Mouse (Mus musculus): ENCODE measurements at regions not wholly inside any gene's neighbourhood (a gene's known extent, or its start where the extent isn't known, plus 50 kb on each side); places are given as distances from the start of the nearest gene placed in this dataset.

DNA sequence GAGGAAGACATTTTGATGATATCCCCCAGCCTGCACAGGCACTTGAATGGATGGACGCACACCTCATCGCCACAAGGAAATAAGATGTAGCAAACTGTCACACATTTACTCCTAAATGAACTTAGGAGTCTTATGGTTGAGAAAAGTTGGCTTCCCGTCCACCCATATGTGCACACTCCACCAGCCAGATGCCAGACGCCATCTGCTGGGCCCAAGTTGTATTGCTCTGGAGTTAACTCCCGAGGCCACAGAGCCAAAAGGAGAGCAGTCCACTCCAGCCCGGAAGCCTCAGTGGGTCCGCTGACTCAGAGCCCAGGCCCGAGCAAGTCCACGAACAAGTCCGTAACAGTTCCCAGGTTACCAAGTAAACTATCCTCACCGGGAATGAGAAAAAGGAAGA lies 197.1 kb downstream of the Msrb3 start:
- H3K4me1 ChIP-seq (ENCODE audit: control insufficient read depth, insufficient read depth, low read length) = no peaks in the 10 kb centered on the region
- H3K27me3 ChIP-seq (replicated peaks; ENCODE audit: control insufficient read depth, insufficient read depth, low read length) = no peaks in the 10 kb centered on the region
- H3K9ac ChIP-seq (ENCODE audit: low read length) = no peak overlapping the region
- H3K4me2 ChIP-seq (ENCODE audit: low read length) = no peak overlapping the region
- DNase-seq (ENCODE audit: low spot score) (peak; percentile 81), ATAC-seq (peak; percentile 73; the same call in 1 of the 2 replicates)
- WGBS = 23% methylated on average over 11 of the region's 11 CpGs
- no peak overlapping the region for H3K4me3 ChIP-seq (ENCODE audit: low read depth, low read length)
- H3K36me3 ChIP-seq (ENCODE audit: control insufficient read depth, insufficient read depth, low read length) = no peaks in the 10 kb centered on the region
- no peaks in the 10 kb centered on the region for H3K9me3 ChIP-seq (replicated peaks; ENCODE audit: control insufficient read depth, low read length)
- H3K27ac ChIP-seq (ENCODE audit: low read depth, low read length) = no peak overlapping the region

GRCm38 (mm10) chr10:120697275-120697856 lies 201.5 kb downstream of the Msrb3 start:
- Histone ChIP-seq H3K4me1 (ENCODE audit: control insufficient read depth, insufficient read depth, low read length) (no peaks in the 10 kb centered on the region; the same call in 1 of the 2 replicates), H3K27me3 (replicated peaks; ENCODE audit: control insufficient read depth, insufficient read depth, low read length) (no peaks in the 10 kb centered on the region), H3K27ac (ENCODE audit: low read depth, low read length) (no peak overlapping the region), H3K4me3 (ENCODE audit: low read depth, low read length) (no peak overlapping the region), H3K9me3 (replicated peaks; ENCODE audit: control insufficient read depth, low read length) (no peaks in the 10 kb centered on the region), H3K9ac (ENCODE audit: low read length) (no peak overlapping the region), H3K36me3 (ENCODE audit: control insufficient read depth, insufficient read depth, low read length) (no peaks in the 10 kb centered on the region), H3K4me2 (ENCODE audit: low read length) (no peak overlapping the region)
- no peak for ATAC-seq
- WGBS = 23% methylated on average over 16 of the region's 16 CpGs
- no peak for DNase-seq (ENCODE audit: low spot score)

DNA sequence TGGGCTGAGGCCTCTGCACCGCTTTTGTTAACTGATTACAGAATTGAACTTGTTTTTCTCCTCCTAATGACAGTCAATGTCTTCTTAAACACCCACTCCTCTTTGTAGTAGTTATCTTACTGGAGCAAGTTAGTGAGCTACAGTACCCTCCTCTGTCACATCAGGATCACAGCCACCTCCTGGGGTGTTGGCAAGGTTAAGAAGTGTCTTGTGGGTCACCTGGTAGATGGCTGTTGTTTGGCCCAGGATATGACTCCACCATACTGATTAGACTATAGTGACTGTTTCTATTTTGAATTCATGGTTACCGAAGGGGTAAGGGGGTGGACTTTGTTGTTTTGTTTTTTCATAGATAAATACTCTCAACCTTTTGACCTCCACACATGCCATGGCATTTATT lies 202.4 kb downstream of the Msrb3 start:
- ATAC-seq = no peak
- H3K27ac ChIP-seq (ENCODE audit: low read depth, low read length) = no peak overlapping the region
- H3K4me3 ChIP-seq (ENCODE audit: low read depth, low read length) = no peak overlapping the region
- H3K4me1 ChIP-seq (ENCODE audit: control insufficient read depth, insufficient read depth, low read length) = no peaks in the 10 kb centered on the region; the same call in 1 of the 2 replicates
- no peak overlapping the region for H3K4me2 ChIP-seq (ENCODE audit: low read length)
- 71% methylated on average over 2 of the region's 2 CpGs for WGBS
- H3K36me3 ChIP-seq (ENCODE audit: control insufficient read depth, insufficient read depth, low read length) = no peaks in the 10 kb centered on the region
- no peaks in the 10 kb centered on the region for H3K9me3 ChIP-seq (replicated peaks; ENCODE audit: control insufficient read depth, low read length)
- DNase-seq (ENCODE audit: low spot score) = no peak
- H3K27me3 ChIP-seq (replicated peaks; ENCODE audit: control insufficient read depth, insufficient read depth, low read length) = no peaks in the 10 kb centered on the region
- H3K9ac ChIP-seq (ENCODE audit: low read length) = no peak overlapping the region

GRCm38 (mm10) chr10:120694472-120694871 lies 204.4 kb downstream of the Msrb3 start:
- H3K4me2 ChIP-seq (ENCODE audit: low read length) = 0 out of 2 replicates have a peak overlapping the region, but pooled peaks have one; percentile 14
- no peak for ATAC-seq
- no peaks in the 10 kb centered on the region; the same call in 1 of the 2 replicates for H3K4me1 ChIP-seq (ENCODE audit: control insufficient read depth, insufficient read depth, low read length)
- no peak for DNase-seq (ENCODE audit: low spot score)
- no peaks in the 10 kb centered on the region for H3K9me3 ChIP-seq (replicated peaks; ENCODE audit: control insufficient read depth, low read length)
- WGBS = 26% methylated on average over 18 of the region's 18 CpGs
- no peak overlapping the region for H3K4me3 ChIP-seq (ENCODE audit: low read depth, low read length)
- H3K36me3 ChIP-seq (ENCODE audit: control insufficient read depth, insufficient read depth, low read length) = no peaks in the 10 kb centered on the region
- no peak overlapping the region for H3K27ac ChIP-seq (ENCODE audit: low read depth, low read length)
- H3K9ac ChIP-seq (ENCODE audit: low read length) = no peak overlapping the region
- no peaks in the 10 kb centered on the region for H3K27me3 ChIP-seq (replicated peaks; ENCODE audit: control insufficient read depth, insufficient read depth, low read length)

- Histone ChIP-seq H3K4me1 (ENCODE audit: control insufficient read depth, insufficient read depth, low read length) (no peaks in the 10 kb centered on the region; the same call in 1 of the 2 replicates), H3K36me3 (ENCODE audit: control insufficient read depth, insufficient read depth, low read length) (no peaks in the 10 kb centered on the region), H3K9me3 (replicated peaks; ENCODE audit: control insufficient read depth, low read length) (no peaks in the 10 kb centered on the region), H3K4me2 (ENCODE audit: low read length) (no peak overlapping the region), H3K27ac (ENCODE audit: low read depth, low read length) (no peak overlapping the region), H3K4me3 (ENCODE audit: low read depth, low read length) (no peak overlapping the region), H3K9ac (ENCODE audit: low read length) (no peak overlapping the region), H3K27me3 (replicated peaks; ENCODE audit: control insufficient read depth, insufficient read depth, low read length) (no peaks in the 10 kb centered on the region)
- 40% methylated on average over 3 of the region's 3 CpGs for WGBS
- no peak for ATAC-seq
- DNase-seq (ENCODE audit: low spot score) = peak; percentile 74
These were observed 207.4 kb downstream of the Msrb3 start for GRCm38 (mm10) chr10:120691451-120691850.

- no peak overlapping the region for H3K9ac ChIP-seq (ENCODE audit: low read length)
- H3K4me1 ChIP-seq (ENCODE audit: control insufficient read depth, insufficient read depth, low read length) = no peaks in the 10 kb centered on the region
- no peaks in the 10 kb centered on the region for H3K27me3 ChIP-seq (replicated peaks; ENCODE audit: control insufficient read depth, insufficient read depth, low read length)
- ATAC-seq (no peak), DNase-seq (ENCODE audit: low spot score) (no peak)
- no peak overlapping the region for H3K27ac ChIP-seq (ENCODE audit: low read depth, low read length)
- H3K9me3 ChIP-seq (replicated peaks; ENCODE audit: control insufficient read depth, low read length) = no peaks in the 10 kb centered on the region
- 87% methylated on average over 10 of the region's 10 CpGs for WGBS
- no peak overlapping the region for H3K4me2 ChIP-seq (ENCODE audit: low read length)
- no peak overlapping the region for H3K4me3 ChIP-seq (ENCODE audit: low read depth, low read length)
- no peaks in the 10 kb centered on the region for H3K36me3 ChIP-seq (ENCODE audit: control insufficient read depth, insufficient read depth, low read length)
These were observed 209.9 kb upstream of the Hmga2 start for GRCm38 (mm10) chr10:120686123-120686522.

- Histone ChIP-seq H3K9ac (ENCODE audit: low read length) (no peak overlapping the region), H3K9me3 (replicated peaks; ENCODE audit: control insufficient read depth, low read length) (no peaks in the 10 kb centered on the region), H3K27ac (ENCODE audit: low read depth, low read length) (no peak overlapping the region), H3K27me3 (replicated peaks; ENCODE audit: control insufficient read depth, insufficient read depth, low read length) (no peaks in the 10 kb centered on the region), H3K4me1 (ENCODE audit: control insufficient read depth, insufficient read depth, low read length) (no peaks in the 10 kb centered on the region), H3K4me2 (ENCODE audit: low read length) (no peak overlapping the region), H3K36me3 (ENCODE audit: control insufficient read depth, insufficient read depth, low read length) (no peaks in the 10 kb centered on the region), H3K4me3 (ENCODE audit: low read depth, low read length) (no peak overlapping the region)
- WGBS = 89% methylated on average over 10 of the region's 10 CpGs
- DNase-seq (ENCODE audit: low spot score) = no peak
- no peak for ATAC-seq
These were observed 205.8 kb upstream of the Hmga2 start for GRCm38 (mm10) chr10:120682021-120682420.

GRCm38 (mm10) chr10:120679982-120680381 lies 203.7 kb upstream of the Hmga2 start:
- ATAC-seq (no peak), DNase-seq (ENCODE audit: low spot score) (no peak)
- Histone ChIP-seq H3K4me1 (ENCODE audit: control insufficient read depth, insufficient read depth, low read length) (no peaks in the 10 kb centered on the region), H3K27me3 (replicated peaks; ENCODE audit: control insufficient read depth, insufficient read depth, low read length) (no peaks in the 10 kb centered on the region), H3K9ac (ENCODE audit: low read length) (no peak overlapping the region), H3K4me2 (ENCODE audit: low read length) (no peak overlapping the region), H3K4me3 (ENCODE audit: low read depth, low read length) (no peak overlapping the region), H3K9me3 (replicated peaks; ENCODE audit: control insufficient read depth, low read length) (no peaks in the 10 kb centered on the region), H3K27ac (ENCODE audit: low read depth, low read length) (no peak overlapping the region), H3K36me3 (ENCODE audit: control insufficient read depth, insufficient read depth, low read length) (no peaks in the 10 kb centered on the region)
- WGBS = 80% methylated on average over 6 of the region's 6 CpGs

DNA sequence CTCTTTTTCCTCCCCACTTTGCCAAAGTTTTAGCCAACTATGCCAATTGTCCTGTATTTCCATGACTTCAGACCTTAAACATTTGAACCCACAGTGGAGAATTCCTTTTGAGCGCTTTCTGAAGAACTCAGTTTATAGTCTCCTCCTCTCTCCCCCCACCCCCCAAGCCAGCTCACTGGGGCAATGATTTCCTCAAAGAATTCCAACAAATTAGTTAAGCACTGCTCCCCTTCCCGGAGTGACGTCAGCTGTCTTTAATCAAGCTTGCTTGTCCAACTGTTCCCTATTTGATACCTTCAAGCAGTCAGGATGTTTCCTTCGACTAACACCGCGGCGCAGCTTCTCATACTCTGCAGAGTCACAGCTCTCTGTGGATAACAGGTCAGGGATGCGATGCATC lies 202.0 kb upstream of the Hmga2 start:
- no peak for DNase-seq (ENCODE audit: low spot score)
- Histone ChIP-seq H3K4me2 (ENCODE audit: low read length) (no peak overlapping the region), H3K9me3 (replicated peaks; ENCODE audit: control insufficient read depth, low read length) (no peaks in the 10 kb centered on the region), H3K4me1 (ENCODE audit: control insufficient read depth, insufficient read depth, low read length) (no peaks in the 10 kb centered on the region), H3K4me3 (ENCODE audit: low read depth, low read length) (no peak overlapping the region), H3K9ac (ENCODE audit: low read length) (no peak overlapping the region), H3K27ac (ENCODE audit: low read depth, low read length) (no peak overlapping the region), H3K27me3 (replicated peaks; ENCODE audit: control insufficient read depth, insufficient read depth, low read length) (no peaks in the 10 kb centered on the region), H3K36me3 (ENCODE audit: control insufficient read depth, insufficient read depth, low read length) (no peaks in the 10 kb centered on the region)
- 77% methylated on average over 8 of the region's 8 CpGs for WGBS
- ATAC-seq = no peak

Data from forebrain, embryonic 14.5 days (tissue).